Mouse (Mus musculus): ENCODE data around the gene Setd1b.
"Not testable (repeated sequence)": the region's sequence is repeated elsewhere in the genome, so short reads cannot be mapped to it uniquely, and the experiment has no call there.

Gene Setd1b

DNA sequence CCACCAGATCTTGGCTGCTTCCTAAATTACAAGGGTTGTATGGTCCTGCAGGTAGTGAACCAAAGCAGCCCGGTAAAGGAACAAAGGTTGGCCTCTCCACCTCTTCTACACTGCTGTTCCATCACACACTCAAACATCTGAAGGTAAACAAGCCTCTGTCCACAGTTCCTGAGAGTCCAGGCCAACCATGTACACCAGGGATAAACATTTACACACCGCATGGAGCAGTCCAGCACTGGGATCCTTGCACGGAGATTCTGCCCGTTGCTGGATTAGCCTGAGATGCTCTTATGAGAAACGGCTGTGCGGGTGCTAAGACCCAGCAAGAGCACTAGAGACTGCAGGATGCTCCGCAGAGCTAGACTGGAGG lies 59.5 kb downstream of the Setd1b start:
- no peak for DNase-seq (ENCODE audit: low spot score in 2 of 2)

GRCm38 (mm10) chr5:123201987-123202386 lies 60.0 kb downstream of the Setd1b start:
- DNase-seq (ENCODE audit: low spot score in 2 of 2) = no peak

DNA sequence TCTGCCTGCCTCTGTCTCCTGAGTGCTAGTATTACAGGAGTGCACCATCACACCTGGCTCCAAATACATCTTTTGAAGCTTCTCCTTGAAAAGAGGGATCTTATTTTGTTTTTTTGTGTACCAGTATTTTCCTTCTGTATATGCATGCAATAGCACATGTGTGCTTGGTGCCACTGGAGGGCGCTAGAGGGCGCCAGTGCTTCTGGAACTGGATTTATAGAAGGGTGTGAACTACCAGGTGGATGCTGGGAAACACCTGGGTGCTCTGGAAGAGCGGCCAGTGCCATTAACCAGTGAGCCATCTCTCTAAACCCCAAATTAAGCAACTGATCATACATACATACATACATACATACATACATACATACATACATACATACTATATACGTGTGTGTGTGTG lies 60.8 kb downstream of the Setd1b start:
- DNase-seq (ENCODE audit: low spot score in 2 of 2) = not testable (repeated sequence)

- DNase-seq (ENCODE audit: low spot score in 2 of 2) = not testable (repeated sequence)
These were observed 61.6 kb downstream of the Setd1b start for GRCm38 (mm10) chr5:123203591-123203990.
